Mouse (Mus musculus): ENCODE results near the gene Ccnb2.
A peak's percentile ranks its signal among the peaks of the same experiment; 100 is the strongest.
"Not testable (repeated sequence)": the region's sequence is repeated elsewhere in the genome, so short reads cannot be mapped to it uniquely, and the experiment has no call there.

Ccnb2 gene

GRCm38 (mm10) chr9:70421257-70422056, at the start of gene Ccnb2:
Gene Ccnb2 (minus strand): TSS chr9:70421547.
- peak; percentile 82 to 88 for DNase-seq

GRCm38 (mm10) chr9:70463091-70463490, 41.7 kb upstream of the Ccnb2 start:
- not testable (repeated sequence) for DNase-seq

- DNase-seq = no peak
Measured at GRCm38 (mm10) chr9:70452371-70452770, 31.0 kb upstream of the Ccnb2 start.

- DNase-seq = no peak
Measured at GRCm38 (mm10) chr9:70449072-70449471, 27.7 kb upstream of the Ccnb2 start.

GRCm38 (mm10) chr9:70439959-70440358, 18.6 kb upstream of the Ccnb2 start:
- DNase-seq = no peak

- no peak for DNase-seq
Measured at GRCm38 (mm10) chr9:70422661-70423060, 1.3 kb upstream of the Ccnb2 start.

DNA sequence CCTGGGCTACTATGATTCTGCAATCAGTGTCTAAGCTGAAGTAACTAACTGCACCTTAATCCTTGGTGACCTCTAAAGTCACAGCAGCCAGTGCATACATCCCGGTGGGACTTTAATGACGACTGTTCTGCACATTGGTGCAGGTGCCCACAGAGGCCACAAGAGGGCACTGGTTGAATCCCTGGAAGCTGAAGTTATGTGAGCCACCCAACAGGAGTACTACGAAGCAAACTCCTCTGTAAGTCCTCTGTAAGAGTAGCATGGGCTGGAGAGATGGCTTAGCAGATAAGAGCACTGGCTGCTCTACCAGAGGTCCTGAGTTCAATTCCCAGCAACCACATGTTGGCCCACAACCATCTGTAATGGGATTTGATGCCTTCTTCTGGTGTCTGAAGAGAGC, 4.9 kb downstream of the Ccnb2 start:
- DNase-seq = peak; percentile 27 to 35

- no peak for DNase-seq
Measured at GRCm38 (mm10) chr9:70413038-70413437, 8.3 kb downstream of the Ccnb2 start.

GRCm38 (mm10) chr9:70410668-70411067, 10.7 kb downstream of the Ccnb2 start:
- DNase-seq = no peak

DNA sequence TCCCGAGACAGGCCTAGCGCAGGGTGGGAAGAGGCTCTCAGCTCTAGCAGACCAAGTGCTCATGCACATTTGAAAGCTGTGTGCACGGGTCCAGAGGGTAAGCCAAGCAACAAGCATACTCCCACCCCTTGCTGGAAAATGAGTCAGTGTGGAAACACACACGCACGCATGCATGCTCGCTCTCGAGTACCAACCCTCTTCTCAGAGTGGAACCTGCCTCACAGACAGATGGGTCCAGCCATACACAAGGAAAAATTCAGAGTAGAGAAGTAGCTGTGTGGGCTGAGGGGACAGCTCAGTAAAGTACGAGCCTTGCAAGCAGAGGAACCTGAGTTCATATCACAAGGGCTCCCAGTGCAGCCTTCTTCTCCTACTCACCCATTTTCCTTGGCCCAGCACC, 11.6 kb downstream of the Ccnb2 start:
- DNase-seq = no peak

DNA sequence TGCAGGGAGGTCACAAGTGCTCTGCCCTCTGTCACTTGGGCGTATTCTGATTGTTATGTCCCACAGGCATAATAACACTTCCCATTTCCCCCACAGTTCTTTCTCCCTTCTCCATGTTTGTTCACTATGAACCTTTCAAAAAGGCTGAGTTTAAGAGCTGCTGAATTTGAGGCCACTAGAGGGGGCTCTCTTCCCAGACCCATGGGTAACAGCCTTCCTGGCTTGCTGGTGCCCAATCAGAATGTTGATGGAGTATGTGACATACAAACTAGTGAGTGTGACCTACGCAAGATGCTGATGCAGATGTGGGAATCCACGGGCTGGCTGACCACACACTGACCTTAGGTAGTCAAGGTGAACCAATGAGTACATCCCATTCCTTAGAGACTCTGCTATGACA, 12.6 kb downstream of the Ccnb2 start:
- DNase-seq = peak in 1 of 2 experiments; percentile 18

DNA sequence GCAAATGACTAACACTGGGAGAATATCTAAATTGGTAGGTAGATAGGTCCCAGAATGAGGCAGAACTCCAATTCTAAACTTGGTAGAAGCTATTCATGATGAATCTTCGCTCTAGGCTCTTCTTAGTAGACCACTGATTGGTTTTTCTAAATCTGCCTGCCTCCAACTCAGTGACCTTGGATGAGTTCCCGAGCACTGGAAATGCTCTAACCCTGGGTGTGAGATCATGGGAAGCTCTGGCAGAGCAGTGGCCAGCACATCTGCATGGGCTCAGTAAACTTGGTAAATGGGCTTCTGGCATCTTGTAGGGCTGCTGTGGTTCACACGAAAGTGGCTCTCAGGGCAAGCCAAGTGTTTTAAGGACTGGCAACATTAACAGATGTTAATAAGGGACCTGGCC, 14.8 kb downstream of the Ccnb2 start:
- DNase-seq = no peak

- no peak for DNase-seq
Measured at GRCm38 (mm10) chr9:70401937-70402539, 19.3 kb downstream of the Ccnb2 start.

GRCm38 (mm10) chr9:70396083-70396482, 25.3 kb downstream of the Ccnb2 start:
- no peak for DNase-seq

DNA sequence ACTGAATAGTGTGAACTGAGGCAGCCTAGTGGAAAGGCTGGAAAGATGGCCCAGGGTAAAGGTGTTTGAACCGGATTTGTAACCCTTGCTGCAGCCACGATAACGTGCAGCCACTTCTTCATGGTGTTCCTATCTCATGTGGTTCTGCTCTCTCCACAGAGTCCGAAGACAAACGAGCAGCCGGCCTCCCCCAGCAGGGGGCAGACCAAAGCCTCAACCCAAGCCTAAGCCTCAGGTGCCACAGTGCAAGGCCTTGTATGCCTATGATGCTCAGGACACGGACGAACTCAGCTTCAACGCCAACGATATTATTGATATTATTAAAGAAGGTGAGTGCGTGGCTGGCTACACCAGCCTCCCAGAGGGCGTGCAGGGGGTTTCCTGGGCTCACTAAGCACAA, 25.7 kb downstream of the Ccnb2 start:
- DNase-seq = peak; percentile 44 to 46

DNA sequence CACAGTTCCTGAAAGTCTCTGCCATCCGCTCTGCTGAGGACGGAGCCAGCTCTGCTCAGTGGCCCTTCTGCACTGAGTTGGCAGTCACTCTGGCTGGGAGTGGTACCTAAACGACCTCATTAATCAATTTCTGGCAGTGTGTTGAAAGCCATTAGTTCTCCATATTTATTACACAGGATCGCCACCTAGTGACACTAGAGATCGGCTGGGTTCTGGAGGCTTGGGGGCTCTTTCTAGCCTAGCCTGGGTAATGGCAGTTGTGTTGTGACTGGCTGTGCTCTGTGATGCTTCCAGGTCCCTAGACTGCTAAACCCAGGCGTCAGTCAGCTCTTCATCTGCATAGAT, 28.8 kb downstream of the Ccnb2 start:
- no peak for DNase-seq

DNA sequence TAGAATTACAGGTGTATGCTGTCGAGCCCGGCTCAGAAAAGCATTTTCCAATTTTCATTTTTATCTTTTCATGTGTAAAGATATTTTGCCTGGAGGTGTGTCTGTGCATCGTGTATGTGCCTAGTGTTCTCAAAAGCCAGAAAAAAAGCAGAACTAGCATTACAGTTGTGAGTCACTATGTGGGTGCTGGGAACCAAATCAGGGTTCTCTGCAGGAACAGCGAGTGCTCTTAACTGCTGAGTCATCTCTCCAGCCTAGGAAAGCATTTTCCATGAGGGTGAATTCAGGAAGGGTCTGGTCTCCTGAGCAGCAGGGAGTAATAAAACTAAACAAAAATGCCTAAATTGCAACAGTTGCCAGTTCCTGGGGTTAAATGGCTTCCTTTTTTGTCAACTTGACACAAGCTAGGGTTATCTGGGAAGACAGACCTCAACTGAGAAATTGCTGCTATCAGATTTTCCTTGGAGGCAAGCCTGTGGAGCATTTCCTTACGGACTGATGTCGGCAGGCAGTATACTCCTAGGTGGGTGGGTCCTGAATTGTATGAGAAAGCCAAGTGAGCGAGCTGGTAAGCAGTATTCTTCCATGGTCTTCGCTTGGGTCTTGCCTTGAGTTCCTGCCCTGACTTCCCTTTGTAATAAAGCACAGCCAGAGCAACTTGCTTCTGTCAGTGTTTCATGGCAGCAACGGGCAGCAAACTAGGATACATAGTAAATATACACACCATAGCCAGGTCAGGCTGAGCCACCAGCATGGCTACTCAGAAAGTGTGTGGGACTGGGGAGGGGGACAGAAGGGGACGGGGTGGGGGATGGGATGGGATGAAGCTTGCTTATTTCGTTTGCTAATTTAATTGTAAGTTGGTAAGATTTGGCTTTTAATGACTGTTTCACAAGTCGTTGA, 29.4 kb downstream of the Ccnb2 start:
- DNase-seq = no peak

- no peak for DNase-seq
Measured at GRCm38 (mm10) chr9:70391042-70391441, 30.3 kb downstream of the Ccnb2 start.

- DNase-seq = no peak
Measured at GRCm38 (mm10) chr9:70389548-70389947, 31.8 kb downstream of the Ccnb2 start.

DNA sequence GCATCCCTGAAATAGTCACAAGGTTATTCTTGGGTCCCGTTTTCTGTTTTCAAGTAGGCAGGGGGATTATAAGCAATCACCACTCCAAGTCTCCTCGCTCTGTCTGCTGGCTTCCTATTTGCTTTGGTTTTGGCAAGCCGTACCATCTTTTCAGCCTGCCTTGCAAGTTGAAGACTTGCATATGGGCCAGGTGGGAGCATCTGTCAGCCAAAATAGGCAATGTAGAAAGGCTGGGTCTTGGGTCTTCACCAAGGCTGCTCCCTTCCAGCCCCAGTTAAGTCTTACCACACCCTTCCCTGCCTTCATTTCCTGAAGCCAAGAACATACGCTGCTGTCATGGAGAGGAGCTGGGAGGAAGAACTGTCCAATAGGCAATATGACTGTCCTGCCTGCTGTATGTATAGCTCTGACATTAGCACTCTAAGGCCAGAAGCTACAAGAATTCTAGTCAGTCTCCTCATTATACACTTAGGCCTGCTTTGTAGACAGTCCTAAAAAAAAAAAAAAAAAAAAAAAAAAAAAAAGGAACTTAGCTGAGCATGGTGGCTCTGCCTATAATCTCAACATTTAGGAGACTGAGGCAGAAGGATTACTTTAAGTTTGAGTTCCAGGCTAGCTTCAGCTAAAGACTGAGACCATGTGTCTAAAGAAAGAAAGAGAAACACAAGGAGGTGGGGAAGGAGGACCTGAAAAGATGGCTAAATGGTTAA, 33.8 kb downstream of the Ccnb2 start:
- DNase-seq = no peak

GRCm38 (mm10) chr9:70384958-70385728, 36.2 kb downstream of the Ccnb2 start:
- no peak for DNase-seq

DNA sequence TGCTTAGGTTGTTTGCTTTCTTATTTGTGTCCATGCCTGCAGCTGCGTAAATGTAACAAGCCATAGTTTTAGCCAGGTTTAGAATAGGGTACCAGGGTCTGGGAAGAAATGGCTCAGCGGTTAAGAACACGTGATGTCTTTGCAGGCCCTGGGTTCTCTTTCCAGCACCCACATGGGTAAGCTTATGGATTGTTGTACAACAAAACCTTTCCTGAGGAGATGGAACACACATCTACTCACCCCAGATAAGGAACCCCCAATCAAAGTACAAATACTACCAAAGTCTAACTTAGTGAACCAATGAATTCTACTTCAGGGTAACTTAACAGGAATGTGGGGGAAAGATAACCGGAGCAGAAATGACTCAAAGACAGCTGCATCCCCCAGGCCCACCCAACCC, 36.9 kb downstream of the Ccnb2 start:
- DNase-seq = no peak
